Mouse (Mus musculus): ENCODE measurements at regions not wholly inside any gene's neighbourhood (a gene's known extent, or its start where the extent isn't known, plus 50 kb on each side); places are given as distances from the start of the nearest gene placed in this dataset.

- no peak for DNase-seq (ENCODE audit: low spot score in 2 of 2)
These were observed 57.3 kb upstream of the Eda2r start for GRCm38 (mm10) chrX:97434327-97434726.

- peak; percentile 46 to 54 for DNase-seq (ENCODE audit: low spot score in 2 of 2)
These were observed 54.4 kb upstream of the Eda2r start for GRCm38 (mm10) chrX:97431391-97431803.
